Mouse (Mus musculus): Measurements from ENCODE around the gene Pola2.

DNA sequence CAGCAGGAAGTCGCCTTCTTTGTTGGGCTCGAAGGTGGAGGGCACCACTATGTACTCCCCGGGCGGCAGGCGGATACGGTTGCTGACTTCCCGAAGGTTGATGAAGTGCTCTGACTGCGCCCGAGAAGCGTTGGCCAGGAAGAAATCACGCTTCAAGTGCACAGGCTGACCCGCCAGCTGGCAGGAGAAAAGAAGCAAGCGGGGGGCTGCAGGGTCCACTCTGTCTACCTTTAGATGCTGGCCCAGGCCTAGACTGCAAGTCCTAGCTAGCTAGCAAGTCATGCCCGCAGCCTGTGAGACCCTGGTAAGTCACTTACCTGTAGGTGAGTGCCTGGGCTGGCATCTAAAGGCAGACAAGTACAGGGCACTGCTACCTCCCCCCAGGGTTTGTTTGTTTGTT, 30.7 kb upstream of the Pola2 start:
- TF ChIP-seq CTCF (IDR thresholded peaks at IDR 0.05) (no peak), EP300 (IDR thresholded peaks at IDR 0.05) (no peak)

Measured in lung, postnatal 0 days (tissue).